Mouse (Mus musculus) neural tube, embryonic 11.5 days (tissue): Measurements from ENCODE around the gene Gapdh. TPM values are rescaled to one million over a fixed set of nuclear protein-coding genes. Genes with fewer than 3 reads are reported as not detected.
A peak's percentile ranks its signal among the peaks of the same experiment; 100 is the strongest.

Experiments
- ATAC-seq: fragments of 200-750 bp; cut with Nextera tagmentation; 2 replicates; pipeline ENCODE4 v1.8.0; 2017; ENCODE audit warnings: moderate number of reproducible peaks, mild to moderate bottlenecking, moderate TSS enrichment, moderate library complexity; ENCODE audit not compliant: insufficient read depth, low FRiP score, low TSS enrichment
- DNase-seq: peaks from one replicate; pipeline ENCODE4 v3.0.0-alpha.2; 2015; ENCODE audit warnings: low spot score
- H3K27ac ChIP-seq: fragments of 300-500 bp; sonication (generic); 2 replicates; pipeline ENCODE4 v1.5.1; 2014; ENCODE audit warnings: low read depth, mild to moderate bottlenecking, low read length
- H3K27me3 ChIP-seq: fragments of 300-500 bp; sonication (generic); 2 replicates; pipeline ENCODE4 v1.6.1; 2014; ENCODE audit warnings: mild to moderate bottlenecking, low read length, mixed read lengths; ENCODE audit not compliant: control insufficient read depth, insufficient read depth
- H3K36me3 ChIP-seq: fragments of 300-500 bp; sonication (generic); 2 replicates; pipeline ENCODE4 v1.6.1; 2014; ENCODE audit warnings: mild to moderate bottlenecking, low read length, moderate library complexity, mixed read lengths; ENCODE audit not compliant: control insufficient read depth, insufficient read depth
- H3K4me1 ChIP-seq: fragments of 300-500 bp; sonication (generic); 2 replicates; pipeline ENCODE4 v1.6.1; 2014; ENCODE audit warnings: low read length, mixed read lengths; ENCODE audit not compliant: control insufficient read depth, insufficient read depth
- H3K4me2 ChIP-seq: fragments of 300-500 bp; sonication (generic); 2 replicates; pipeline ENCODE4 v1.6.1; 2014; ENCODE audit warnings: low read depth, mild to moderate bottlenecking, moderate library complexity
- H3K4me3 ChIP-seq: fragments of 300-500 bp; sonication (generic); 2 replicates; pipeline ENCODE4 v1.5.1; 2014; ENCODE audit warnings: low read depth, low read length
- H3K9ac ChIP-seq: fragments of 300-500 bp; sonication (generic); 2 replicates; pipeline ENCODE4 v1.6.1; 2014; ENCODE audit warnings: mild to moderate bottlenecking, low read length
- H3K9me3 ChIP-seq: fragments of 300-500 bp; sonication (generic); 2 replicates; pipeline ENCODE4 v1.6.1; 2016; ENCODE audit warnings: low read length; ENCODE audit not compliant: control insufficient read depth
- WGBS: fragments of 180-500 bp; shearing (Covaris S2); extraction: QIAGEN DNeasy Blood & Tissue Kit; methylation state at CpG from one replicate; pipeline ENCODE4 v1.1.7; 2014; 5-methylcytosine and 5-hydroxymethylcytosine counted together
- polyA plus RNA-seq: library from polyadenylated mRNA; unstranded; fragments of >200 nt; fragmentation: Nextera tagmentation; extraction: Ambion mirVana; gene quantifications from 2 replicates; pipeline ENCODE4 v1.2.1, GENCODE M21; 2014

Gene Gapdh
- polyA plus RNA-seq, result 2,338 and 2,354 TPM in 2 replicates

DNA sequence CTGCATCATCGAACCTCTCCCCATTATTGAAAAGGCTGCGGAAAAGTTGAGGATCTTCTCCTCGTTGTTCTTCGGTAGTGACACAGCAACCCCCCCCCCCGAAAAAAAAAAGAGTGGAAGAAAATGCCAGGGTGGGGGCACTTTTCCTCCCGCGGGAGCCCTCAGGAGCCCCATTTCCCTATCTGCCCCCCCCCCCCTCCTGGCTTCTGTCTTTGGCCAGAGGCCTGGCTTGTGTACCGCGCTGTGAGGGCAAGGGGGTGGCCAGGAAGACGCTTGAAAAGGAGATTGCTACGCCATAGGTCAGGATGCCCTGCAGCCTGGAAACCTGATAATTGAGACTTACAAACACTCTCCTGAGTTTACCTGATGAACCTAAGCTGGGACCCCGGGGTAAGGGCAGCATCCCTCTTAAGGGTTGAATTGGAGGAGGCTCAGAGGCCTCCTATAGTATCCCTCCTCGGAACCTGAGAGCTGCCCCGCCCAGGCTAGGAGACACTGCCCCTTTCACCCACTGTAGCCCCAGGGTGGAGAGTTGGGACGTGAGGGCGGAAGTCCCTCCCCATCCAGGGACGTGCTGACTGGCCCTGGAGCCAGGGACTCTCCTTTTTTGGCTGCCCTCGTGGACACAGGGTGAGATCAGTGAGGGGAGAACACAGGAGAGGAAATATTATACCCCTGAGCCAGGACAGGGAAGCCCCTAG lies at the start of gene Gapdh:
TSS of gene Gapdh (minus strand) at position 417 of the 701 bp plus-strand sequence.
- Histone ChIP-seq H3K9ac (peak within 1 kb of the TSS; percentile 97), H3K27me3 (no peaks in the 10 kb centered on the region), H3K4me1 (peaks cover 26% of the 10 kb centered on the region), H3K9me3 (no peaks in the 10 kb centered on the region), H3K36me3 (peaks cover 28% of the 10 kb centered on the region), H3K27ac (peak within 1 kb of the TSS; percentile 95), H3K4me2 (peak within 1 kb of the TSS; percentile 85), H3K4me3 (peak within 1 kb of the TSS; percentile 96)
- ATAC-seq, result peak; percentile 8; the same call in 1 of the 2 replicates
- peak; percentile 70 for DNase-seq
- 0% methylated on average over 18 of the region's 18 CpGs for WGBS

DNA sequence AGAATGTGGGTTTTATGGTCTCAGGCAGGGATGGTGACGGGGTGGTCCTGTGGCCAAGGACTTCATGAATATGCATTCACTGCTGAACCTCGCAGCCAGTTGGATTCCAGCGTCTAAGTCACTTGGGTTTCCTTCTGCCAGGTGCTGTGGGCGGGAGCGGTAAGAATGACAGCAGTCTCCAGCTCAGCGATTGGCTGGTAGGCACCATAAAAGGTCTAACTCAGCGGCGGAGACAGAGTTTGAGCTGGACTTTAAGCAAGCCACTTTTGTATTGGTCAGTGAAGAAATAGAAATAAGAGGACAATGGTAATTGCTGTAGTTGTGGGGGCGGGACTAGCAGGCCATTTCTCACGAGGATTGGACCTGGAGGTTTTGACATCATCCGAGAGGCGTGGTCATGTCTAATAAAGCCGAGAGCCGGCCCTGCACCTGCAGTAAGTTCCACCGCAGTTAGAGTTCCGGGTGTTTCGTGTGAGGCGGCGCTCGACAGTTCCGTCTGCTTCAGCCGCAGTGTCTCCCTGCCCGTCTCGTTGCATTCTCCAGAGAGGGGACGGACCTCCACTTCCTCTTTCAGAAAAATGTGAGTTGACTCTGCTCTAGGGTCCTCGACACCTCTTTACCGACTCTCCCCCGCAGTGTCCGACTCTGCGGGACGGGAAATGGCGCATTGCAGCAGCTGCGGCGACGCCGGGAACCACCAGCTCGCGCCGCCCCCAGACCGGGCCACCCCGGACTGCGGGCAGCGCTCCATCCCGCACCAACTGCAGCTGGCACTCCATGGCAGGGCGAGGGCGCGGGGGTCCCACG lies 49.1 kb upstream of the Gapdh start, which contains the start of gene Vamp1:
TSS of gene Vamp1 (plus strand) at position 404 of the 807 bp plus-strand sequence.
- H3K27ac ChIP-seq, result peak within 1 kb of the TSS; percentile 39; the same call in 1 of the 2 replicates

DNA sequence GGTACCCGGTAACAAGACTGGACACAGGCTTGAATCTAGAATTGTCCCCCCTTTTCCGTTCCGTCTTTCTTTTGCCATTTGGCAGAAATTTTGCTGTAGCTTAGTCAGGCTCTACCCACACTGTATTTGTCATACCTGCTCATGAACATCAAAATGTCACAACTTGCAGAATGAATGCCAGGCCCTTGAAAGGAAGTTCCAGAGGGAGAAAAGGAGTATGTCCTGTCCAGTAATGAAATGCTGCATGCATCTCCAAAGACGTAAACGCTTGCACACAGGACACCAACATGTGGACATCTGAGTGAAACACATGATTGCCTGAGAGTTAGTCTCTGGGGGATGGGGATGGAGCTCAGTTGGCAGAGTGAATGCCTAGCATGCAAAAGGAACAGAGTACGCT lies 47.4 kb upstream of the Gapdh start:
- H3K9me3 ChIP-seq, result no peaks in the 10 kb centered on the region
- H3K4me2 ChIP-seq, result no peak overlapping the region
- WGBS, result 83% methylated on average over 6 of the region's 6 CpGs
- H3K27me3 ChIP-seq, result no peaks in the 10 kb centered on the region
- no peak overlapping the region for H3K9ac ChIP-seq
- H3K36me3 ChIP-seq, result no peaks in the 10 kb centered on the region
- no peak for DNase-seq
- ATAC-seq, result no peak
- H3K4me1 ChIP-seq, result no peaks in the 10 kb centered on the region; the same call in 1 of the 2 replicates
- H3K27ac ChIP-seq, result no peak overlapping the region
- H3K4me3 ChIP-seq, result no peak overlapping the region

More for the DNA sequence above, 49.1 kb upstream of the Gapdh start, which contains the start of gene Vamp1:
- peak; percentile 89 for DNase-seq
- H3K36me3 ChIP-seq, result no peaks in the 10 kb centered on the region
- H3K9ac ChIP-seq, result peak within 1 kb of the TSS; percentile 77
- peak; percentile 96 for ATAC-seq
- no peaks in the 10 kb centered on the region for H3K9me3 ChIP-seq
- H3K4me1 ChIP-seq, result no peaks in the 10 kb centered on the region; the same call in 1 of the 2 replicates
- no peaks in the 10 kb centered on the region for H3K27me3 ChIP-seq
- peak within 1 kb of the TSS; percentile 68 for H3K4me3 ChIP-seq
- peak within 1 kb of the TSS; percentile 98 for H3K4me2 ChIP-seq
- WGBS, result under 1% methylated on average over 48 of the region's 48 CpGs

DNA sequence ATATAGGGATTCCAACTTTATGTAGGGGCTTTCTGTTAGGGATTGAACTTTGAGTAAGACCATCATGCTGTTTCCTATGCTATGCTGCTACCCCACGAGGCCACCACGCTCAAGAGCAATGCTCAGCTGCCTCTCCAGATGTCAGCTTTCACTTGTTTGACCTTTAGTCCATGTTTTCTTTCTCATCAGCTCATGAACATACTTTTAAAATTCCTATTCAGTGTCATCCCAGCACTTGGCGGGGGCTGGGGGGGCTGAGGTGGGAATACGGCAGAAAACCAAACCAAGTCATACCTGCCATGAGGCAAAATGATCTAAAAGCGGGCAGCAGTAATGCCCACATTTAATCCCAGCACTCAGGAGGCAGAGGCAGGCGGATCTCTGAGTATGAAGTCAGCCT lies 46.9 kb upstream of the Gapdh start:
- no peak overlapping the region for H3K4me3 ChIP-seq
- H3K9me3 ChIP-seq, result no peaks in the 10 kb centered on the region
- no peaks in the 10 kb centered on the region; the same call in 1 of the 2 replicates for H3K4me1 ChIP-seq
- 73% methylated on average over 6 of the region's 6 CpGs for WGBS
- H3K27me3 ChIP-seq, result no peaks in the 10 kb centered on the region
- H3K9ac ChIP-seq, result no peak overlapping the region
- no peak overlapping the region for H3K4me2 ChIP-seq
- ATAC-seq (no peak), DNase-seq (no peak)
- no peaks in the 10 kb centered on the region for H3K36me3 ChIP-seq
- H3K27ac ChIP-seq, result no peak overlapping the region

DNA sequence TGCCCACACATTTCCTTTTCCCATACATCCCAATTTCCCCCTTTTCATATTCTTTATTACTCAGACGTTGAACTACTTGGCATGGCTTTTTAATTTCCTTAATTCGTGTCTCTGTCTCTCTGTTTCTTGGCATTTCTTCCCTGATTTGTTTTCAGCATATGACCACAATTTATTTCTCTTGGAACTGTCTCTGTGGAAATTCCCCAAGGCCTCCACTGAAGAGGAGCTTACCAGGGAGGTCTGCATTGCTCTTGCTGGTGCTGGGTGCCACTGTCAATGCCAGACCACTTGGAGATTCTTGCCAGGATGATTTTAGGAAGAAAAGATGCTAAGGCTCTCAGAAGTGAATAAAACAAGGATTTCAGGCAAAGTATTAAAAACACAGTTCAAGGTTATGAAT lies 46.4 kb upstream of the Gapdh start:
- H3K27me3 ChIP-seq, result no peaks in the 10 kb centered on the region
- H3K4me2 ChIP-seq, result no peak overlapping the region
- no peak overlapping the region for H3K4me3 ChIP-seq
- ATAC-seq (no peak), DNase-seq (no peak)
- no peaks in the 10 kb centered on the region for H3K9me3 ChIP-seq
- no peak overlapping the region for H3K9ac ChIP-seq
- H3K4me1 ChIP-seq, result no peaks in the 10 kb centered on the region; the same call in 1 of the 2 replicates
- no peak overlapping the region for H3K27ac ChIP-seq
- 41% methylated on average over 2 of the region's 2 CpGs for WGBS
- H3K36me3 ChIP-seq, result no peaks in the 10 kb centered on the region

DNA sequence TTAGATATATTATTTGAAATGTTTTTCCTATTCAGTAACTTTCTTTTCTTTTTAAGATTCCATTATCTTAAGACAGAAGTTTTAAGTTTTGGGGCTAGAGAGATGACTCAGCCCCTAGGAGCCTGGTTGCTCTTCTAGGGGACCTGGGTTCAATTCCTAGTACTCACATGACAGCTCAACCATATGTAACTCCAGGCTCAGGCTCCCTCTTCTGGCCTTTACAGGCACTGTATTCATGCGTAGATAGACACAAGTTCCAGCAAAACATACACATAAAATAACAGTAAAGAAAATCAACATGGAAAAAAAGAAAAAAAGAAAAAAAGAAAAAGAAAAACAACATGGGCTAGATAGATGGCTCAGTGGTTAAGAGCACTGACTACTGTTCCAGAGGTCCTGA lies 44.2 kb upstream of the Gapdh start:
- no peak overlapping the region for H3K27ac ChIP-seq
- H3K4me2 ChIP-seq, result no peak overlapping the region
- no peaks in the 10 kb centered on the region for H3K27me3 ChIP-seq
- WGBS, result 91% methylated on average over 1 of the region's 1 CpGs
- H3K4me3 ChIP-seq, result no peak overlapping the region
- H3K36me3 ChIP-seq, result no peaks in the 10 kb centered on the region
- DNase-seq (no peak), ATAC-seq (no peak)
- no peak overlapping the region for H3K9ac ChIP-seq
- no peaks in the 10 kb centered on the region for H3K4me1 ChIP-seq
- no peaks in the 10 kb centered on the region for H3K9me3 ChIP-seq

DNA sequence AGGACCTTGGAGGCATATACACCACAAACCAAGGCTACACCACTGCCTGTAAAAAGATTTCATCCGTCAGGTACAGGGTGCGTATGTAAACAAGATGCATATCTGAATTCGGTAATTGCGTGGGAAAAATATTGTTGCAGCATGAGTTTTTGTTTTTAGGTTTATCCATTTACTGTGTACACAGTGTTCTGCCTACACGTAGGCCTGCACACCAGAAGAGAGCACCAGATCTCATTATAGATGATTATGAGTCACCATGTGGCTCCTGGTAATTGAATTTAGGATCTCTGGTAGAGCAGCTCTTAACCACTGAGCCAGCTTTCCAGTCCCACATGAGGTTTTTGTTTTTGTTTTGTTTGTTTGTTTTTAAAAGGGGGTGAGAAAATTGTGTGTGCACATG lies 30.9 kb upstream of the Gapdh start:
- H3K9me3 ChIP-seq, result no peaks in the 10 kb centered on the region
- no peak overlapping the region for H3K9ac ChIP-seq
- no peak overlapping the region for H3K4me2 ChIP-seq
- H3K4me3 ChIP-seq, result no peak overlapping the region
- DNase-seq, result no peak
- WGBS, result 85% methylated on average over 5 of the region's 5 CpGs
- ATAC-seq, result no peak
- H3K4me1 ChIP-seq, result peaks cover 2% of the 10 kb centered on the region; the same call in 1 of the 2 replicates
- H3K36me3 ChIP-seq, result 0 out of 2 replicates have a peak, but pooled peaks cover 2% of the 10 kb centered on the region
- no peaks in the 10 kb centered on the region for H3K27me3 ChIP-seq
- H3K27ac ChIP-seq, result no peak overlapping the region

DNA sequence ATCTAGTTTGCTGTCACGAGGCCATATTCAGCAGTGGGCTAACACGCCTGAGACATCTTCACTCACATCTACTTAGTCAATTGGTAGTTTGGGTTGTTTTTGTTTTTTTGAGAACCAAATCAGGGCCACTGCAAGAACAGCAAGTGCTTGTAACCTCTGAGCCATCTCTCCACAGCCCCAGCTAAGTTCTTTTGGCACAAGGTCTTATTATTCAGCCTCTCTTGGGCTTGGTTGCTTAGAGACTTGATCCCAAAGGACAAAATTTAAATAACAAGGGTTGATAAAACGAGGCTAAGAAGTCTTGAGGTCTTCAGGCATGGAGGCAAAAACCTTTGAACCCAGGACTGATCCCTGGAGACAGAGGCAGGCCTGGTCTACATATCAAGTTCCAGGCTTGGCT lies 30.0 kb upstream of the Gapdh start:
- Histone ChIP-seq H3K4me2 (no peak overlapping the region), H3K9ac (no peak overlapping the region), H3K27me3 (no peaks in the 10 kb centered on the region), H3K36me3 (0 out of 2 replicates have a peak, but pooled peaks cover 2% of the 10 kb centered on the region), H3K27ac (no peak overlapping the region), H3K4me1 (peaks cover 2% of the 10 kb centered on the region; the same call in 1 of the 2 replicates), H3K9me3 (no peaks in the 10 kb centered on the region), H3K4me3 (no peak overlapping the region)
- no peak for ATAC-seq
- 59% methylated on average over 3 of the region's 3 CpGs for WGBS
- no peak for DNase-seq
